Mouse (Mus musculus): Measurements from ENCODE around the gene Paip2b.
"Not testable (repeated sequence)": the region's sequence is repeated elsewhere in the genome, so short reads cannot be mapped to it uniquely, and the experiment has no call there.

The Paip2b gene

DNA sequence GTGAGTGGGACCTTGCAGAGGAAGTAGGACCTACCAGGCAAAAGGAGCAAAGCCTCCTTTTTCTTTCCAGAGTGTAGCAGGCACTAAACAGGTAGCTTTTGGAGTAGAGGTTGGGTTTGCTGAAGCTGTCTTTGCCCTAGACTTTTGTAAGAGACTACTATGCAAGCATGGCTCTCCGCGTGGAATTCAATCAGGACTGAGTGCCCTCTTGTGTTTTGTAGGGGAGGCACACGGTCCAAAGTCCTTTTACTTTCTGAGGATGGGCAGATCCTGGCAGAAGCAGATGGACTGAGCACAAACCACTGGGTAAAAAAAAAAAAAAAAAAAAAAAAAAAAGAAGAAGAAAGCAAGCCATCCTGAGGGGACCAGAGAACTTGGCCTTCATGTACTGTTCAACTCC, 34.9 kb downstream of the Paip2b start:
- DNase-seq, result no peak

DNA sequence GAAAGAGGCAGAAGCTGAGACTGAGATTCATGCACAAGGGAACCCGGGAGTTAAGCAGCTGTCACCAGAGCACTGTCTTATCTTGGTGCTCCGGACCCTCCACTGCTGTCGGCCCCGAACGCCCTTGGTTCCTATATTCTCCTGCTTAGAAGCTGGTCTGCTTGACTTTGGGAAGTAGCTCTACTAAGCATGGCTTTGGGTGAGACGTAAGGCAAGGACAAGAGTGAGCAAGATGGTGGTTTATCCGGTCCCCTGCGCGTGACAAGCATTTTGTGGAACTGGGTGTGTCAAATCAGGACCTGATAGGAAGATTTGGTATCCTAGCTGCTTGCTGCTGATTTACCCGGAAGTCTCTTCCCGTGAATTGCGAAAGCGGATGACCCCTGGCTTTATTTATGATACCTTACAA, 36.0 kb downstream of the Paip2b start:
- no peak for DNase-seq

DNA sequence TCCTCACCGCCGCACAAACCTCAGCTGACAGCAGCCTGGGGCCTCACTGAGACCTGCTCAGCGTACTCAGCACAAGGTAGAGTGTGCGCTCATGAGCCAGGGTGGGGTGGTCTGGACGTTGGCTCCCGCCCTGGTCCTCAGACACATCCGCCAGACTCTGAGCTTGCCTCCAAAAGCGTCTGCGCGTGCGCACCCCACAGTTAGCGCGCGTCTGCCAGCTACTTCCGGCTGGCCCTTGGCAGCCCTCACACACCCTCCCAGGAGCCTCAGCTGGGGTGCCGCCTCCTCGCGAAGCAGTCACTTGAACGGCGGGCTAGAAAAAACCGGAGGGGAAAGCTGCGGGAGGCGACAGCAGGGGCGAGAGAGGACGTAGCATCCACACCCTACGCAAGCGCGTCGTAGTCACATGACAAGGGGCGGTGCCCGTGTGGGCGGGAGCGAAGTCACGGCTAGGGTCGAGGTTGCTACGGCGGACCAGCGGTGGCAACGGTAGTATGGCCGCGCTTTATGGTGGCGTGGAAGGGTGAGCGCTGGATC, 36.7 kb downstream of the Paip2b start, which contains the start of gene Nagk:
Gene Nagk (plus strand): TSS at position 223 of the 537 bp plus-strand sequence.
- DNase-seq, result peak; percentile 90

DNA sequence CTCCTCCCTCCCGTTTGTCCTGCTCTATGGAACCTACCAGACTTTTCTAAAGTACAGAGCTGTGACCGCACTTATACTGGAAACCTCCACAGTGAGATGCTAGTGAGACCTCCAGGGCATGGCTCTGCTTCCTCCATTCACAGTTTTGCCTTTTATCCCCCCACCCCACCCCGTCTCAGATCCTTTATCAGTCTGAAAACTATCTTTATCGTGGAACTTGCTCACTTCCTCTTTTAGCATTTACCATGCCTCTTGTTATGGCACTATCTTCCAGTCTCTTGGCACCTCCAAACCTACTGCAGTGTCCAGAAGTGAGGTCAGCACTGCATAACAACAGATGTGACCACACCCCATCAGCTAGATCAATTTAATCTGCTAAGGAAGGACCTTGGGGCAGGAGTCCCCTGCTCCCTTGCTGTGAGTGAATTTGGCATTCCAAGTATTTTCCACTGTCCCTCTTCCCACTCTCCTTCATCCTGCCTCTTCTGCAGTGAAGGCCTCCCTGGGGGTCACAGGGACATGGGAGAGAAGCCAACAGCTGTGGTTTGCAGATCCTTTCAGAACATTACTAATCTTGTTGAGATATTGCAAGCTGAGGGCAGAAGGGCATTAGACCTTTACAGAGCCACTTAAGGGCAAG, 40.2 kb downstream of the Paip2b start:
- no peak for DNase-seq

DNA sequence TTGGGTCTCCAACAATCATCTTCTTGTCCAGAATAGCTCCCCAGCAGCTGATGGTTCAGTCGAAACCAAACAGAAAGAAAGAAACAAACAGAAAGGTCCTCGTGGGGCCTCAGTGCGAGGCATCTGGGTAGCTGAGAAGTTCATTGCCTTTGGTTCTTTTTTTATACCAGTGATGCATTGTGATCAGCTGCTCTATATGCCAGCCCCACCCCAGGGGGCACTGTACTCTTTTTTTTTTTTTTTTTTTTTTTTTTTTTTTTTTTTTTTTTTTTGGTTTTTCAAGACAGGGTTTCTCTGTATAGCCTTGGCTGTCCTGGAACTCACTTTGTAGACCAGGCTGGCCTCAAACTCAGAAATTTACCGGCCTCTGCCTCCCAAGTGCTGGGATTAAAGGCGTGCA, 41.0 kb downstream of the Paip2b start:
- not testable (repeated sequence) for DNase-seq

DNA sequence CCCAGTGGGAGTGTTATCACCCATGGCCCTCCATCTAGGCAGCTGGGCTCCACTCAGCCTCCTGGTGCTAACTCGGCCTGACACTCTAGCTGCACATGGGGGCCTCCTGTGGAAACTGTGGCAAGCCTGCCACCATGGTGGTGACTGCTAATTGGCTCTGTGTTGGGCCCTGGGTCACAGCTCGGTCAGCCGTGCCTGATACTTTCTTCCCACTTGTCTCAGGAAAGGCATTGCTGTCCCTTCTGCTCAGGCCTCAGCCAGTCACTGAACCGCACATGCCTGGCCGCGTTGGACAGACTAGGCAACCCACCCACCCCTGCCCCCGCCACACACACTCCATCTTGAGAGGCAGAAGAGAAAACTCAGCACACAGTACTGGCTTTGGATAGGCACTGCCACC, 43.0 kb downstream of the Paip2b start:
- DNase-seq, result no peak

DNA sequence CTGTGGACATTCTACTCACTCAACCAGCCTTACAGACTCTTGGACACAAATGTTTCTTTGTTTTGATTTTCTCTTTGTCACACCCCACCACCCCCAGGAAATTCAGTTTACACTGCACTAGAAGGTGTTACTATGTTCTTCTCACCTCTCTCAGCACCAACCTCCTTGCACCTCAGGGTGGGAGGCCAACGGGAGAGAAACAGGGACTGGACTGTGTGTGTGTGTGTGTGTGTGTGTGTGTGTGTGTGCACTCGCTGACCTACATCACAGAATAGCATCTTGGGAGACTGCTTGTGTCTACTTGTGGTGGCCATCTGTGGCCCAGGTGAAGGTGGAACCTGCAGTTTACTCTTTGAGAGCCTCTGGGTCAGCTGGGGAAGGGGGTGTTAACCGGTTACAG, 45.1 kb downstream of the Paip2b start:
- DNase-seq, result no peak

DNA sequence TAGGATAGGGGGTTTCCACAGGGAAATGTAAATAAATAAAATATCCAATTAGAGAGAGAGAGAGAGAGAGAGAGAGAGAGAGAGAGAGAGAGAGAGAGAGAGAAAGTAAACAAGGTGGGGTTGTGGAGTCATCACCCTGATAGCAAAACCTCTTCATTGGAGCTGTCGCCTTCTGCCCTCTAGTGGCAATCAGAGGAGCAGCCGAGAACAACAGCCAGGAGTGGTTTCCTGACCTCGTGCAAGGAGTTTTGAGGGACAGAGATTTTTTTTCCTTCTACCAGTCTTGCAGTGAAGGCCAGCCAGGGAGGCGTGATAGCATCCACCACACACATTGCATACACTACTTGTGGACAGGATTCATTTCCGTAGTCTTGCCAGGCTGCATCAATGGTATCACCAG, 52.5 kb downstream of the Paip2b start:
- DNase-seq, result peak; percentile 53

DNA sequence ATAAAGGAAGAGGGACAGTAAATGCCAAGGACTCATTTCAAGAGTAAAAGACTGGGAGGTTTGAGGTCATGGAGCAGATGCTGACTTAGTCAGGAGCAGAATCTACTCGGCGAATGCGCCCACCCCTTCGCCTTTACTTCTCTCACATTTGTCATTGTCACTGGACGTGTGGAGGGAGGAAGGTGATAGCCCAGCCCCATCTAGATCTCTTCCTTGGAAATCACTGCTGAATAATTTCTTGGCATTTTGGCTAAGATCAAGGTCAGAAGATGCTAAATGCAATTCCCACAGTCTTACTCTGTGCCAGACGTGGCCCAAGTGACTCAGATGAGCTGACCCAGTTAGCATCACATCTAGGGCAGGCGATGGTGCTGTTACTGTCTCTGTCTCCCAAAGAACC, 53.2 kb downstream of the Paip2b start:
- DNase-seq, result no peak

DNA sequence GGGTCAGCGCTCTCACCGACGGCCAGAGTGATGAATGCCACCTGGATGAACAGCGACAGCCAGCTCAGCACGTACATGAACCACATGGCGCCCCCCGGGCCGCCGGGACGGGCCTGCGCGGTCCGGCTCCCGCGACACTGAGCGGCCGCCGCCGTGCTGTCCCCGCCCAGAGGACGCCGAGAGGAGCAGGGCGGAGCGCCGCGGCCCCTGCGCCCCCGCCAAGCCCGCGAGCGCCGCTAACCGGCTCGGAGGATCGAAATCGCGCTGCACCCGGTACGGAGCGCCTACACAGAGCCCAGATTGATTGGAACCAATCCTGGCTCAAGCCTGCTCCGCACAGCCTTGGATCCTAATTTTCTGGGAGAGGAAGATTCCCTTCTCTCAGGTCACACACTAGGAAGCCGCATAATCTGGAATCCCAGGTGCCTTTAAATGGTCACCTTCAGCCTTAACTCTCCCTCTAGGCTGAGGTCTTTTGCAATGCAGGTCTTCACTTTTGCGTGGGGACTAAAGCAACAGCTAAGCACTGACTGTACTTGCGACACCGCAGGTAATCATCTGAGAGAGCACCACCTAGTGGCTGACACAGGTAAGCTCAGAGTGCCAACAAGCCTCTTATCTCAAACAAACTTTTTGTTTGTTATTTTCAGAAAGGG, 55.8 kb downstream of the Paip2b start, which contains the start of gene Tex261:
Gene Tex261 (minus strand): TSS at position 176 of the 656 bp plus-strand sequence.
- peak; percentile 90 for DNase-seq

DNA sequence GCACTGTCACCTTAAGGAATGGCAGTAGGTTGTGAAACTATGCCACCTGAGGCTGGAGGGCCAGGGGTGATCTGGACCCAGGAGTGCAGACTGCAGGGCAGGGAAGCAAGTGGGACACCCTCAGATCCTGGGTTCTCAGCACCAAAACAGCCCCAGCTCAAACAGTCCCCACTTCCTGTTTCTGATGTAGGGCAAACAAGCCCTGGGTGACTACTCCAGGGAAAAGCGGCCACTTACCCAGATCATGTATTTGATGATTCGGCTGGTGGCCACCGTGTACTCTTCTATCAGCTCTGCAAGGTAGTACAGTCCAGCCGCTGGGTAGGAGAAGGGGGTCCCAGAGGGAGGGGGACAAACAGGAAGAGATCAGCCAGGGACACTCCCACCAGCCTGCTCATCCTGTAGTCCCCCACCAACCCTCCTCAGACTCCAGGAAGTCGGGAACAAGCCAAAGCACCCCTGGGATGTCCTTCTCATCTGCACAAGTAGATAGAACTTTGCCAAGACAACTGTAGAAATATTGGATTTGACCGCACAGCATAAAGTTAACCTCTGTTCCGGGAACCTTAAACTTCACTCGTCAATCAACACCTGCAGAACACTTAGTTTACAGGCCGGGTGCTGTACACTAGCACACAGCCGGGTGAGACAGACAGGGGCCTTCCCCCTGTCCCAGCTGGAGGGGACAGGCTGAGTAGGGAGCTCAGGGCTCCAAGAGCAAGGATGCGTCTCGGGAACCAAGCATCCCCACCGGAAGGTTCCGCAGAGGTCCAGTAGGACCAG, 56.6 kb downstream of the Paip2b start:
- peak; percentile 47 for DNase-seq

DNA sequence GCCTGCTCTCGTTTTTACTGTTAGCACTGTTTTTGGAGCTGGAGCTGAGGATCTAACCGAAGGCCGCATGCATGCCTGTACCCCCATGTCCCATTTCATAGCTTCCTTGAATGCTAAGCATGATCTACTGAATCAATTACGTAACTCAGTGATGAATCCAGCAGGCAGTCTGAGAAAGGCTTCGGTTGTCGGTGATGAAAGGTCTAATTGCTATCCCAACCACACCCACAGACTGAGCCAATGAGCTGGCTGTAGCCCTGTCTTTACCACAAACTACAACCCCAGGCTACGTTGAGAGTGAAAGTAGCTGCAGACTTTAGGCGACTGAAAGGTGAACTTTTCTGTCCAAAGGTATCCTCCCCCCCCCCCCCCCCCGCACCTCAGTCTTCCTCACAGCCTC, 57.4 kb downstream of the Paip2b start:
- no peak for DNase-seq

DNA sequence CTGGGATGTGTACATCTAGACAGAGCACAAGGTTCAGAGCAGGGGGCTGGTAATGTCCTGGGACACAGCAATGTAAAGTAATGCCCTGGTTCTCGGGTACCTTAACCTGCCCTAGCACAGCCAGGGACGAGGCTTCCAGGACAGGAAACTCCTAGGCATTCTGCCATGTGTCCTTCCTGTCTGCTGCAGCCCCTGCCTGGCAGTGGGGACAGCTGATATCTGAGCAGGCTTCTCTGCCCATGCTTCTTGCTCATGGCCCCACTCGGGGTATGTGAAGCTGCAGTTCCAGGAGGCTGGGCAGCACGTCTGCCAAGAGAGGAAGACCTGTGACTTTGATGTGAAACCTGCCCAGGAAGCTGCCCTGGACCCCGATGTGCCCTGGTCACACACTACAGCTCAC, 63.1 kb downstream of the Paip2b start:
- DNase-seq, result no peak

DNA sequence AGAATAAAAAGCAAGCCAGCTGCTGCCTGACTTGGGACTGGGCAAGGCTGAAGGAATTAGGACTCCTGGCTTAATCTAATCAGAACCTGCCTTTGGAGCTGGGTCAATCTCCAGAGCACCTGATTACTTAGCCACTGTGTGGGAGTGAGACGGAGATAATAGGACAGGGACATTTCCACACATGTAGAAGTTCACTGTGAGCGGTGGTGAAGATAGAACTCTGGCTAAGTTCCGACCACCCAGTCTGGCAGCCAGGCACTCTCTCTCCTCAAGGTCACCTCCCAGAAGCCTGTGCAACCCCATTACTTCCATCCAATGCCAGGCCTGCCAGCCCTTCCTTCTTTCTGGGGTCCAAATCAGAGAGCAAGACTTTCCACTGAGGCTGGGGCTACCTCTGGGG, 64.6 kb downstream of the Paip2b start:
- no peak for DNase-seq

DNA sequence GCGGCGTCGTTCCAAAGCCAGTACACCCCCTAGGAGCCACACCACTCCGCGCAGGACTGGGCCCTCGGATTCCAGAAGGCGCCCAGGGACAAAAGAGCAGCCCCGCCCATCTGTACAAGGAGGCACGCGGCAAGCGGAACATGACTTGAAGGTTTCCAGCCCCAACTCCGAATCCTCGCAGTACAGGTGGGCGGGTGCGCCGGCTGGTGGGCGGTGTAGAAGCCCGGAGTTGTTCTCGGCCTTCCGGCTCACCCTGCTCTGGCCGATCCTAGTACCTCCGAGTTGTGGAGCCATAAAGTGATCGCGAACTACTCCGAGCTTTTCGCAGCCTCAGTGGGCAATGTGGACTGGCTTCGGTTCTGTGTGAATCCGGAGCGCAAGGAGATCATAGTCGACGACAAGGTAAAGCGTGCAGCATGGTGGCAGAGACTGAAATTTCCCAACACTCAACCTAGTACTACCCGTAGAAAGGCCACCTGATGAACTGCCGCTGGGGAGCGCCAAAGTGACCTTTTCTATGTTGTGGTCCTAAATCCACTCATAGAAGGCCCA, 68.6 kb downstream of the Paip2b start:
- no peak for DNase-seq

DNA sequence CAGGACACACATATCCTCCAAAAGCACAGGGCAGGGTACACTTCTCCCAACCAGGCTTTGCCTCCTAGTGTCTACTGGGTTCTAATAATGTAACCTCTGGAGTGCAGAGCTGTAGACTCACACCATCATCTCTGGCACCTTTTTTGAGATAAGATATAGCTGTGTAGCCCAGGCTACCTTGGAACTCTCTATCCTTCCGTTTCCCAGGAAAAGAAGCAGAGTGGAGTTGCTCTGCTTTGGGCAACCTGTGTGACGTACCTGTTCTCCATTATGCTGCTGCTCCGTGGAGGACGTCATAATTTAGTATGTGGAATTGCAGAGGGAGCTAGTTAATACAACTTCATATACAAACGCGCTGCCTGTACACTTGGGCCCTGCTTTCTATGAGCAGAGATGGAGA, 69.2 kb downstream of the Paip2b start, which contains the start of gene Ankrd53:
Gene Ankrd53 (plus strand): TSS at position 301 of the 400 bp plus-strand sequence.
- DNase-seq, result no peak

DNA sequence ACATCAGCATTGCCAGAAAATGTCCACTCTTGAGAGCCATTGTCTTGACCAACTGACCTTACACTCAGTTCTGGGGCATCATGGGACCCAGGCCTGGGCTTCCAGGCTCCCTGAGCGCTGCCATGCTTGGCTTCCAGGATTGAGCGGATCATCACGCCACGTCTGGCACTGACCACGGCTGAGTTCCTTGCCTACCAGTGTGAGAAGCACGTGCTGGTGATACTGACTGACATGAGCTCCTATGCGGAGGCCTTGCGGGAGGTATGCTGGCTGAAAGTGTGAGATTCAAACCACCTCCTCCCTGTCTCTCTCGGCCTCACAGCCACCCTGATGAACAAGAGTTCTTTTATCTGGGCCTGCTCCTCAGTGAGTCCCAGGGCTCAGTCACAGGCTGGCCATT, 75.5 kb downstream of the Paip2b start:
- no peak for DNase-seq
